In genomic region chr2:180022751-180023150, GRCm38 (mm10) we compare ENCODE assay signal across 13 mouse cellular contexts.
"Had no signal": no experiment of that assay in that cellular context is flagged by ENCODE, and none has a peak within 500 bp of the region (broad histone marks: within the 10 kb centered on the region; RNA-seq: fewer than 3 reads in every experiment).

No protein-coding gene starts in this region.

- DNase-seq: kidney, adult 9 months; kidney, postnatal 14 days; kidney, postnatal 4 days; layer of hippocampus, adult 9-11 months; layer of hippocampus, postnatal 36 days; liver, embryonic 13.5 days; lung, adult 2 months; lung, postnatal 14 days; lung, postnatal 4 days; retina, postnatal 1 day; right cerebral cortex, postnatal 25 days; thymus, adult 18-20 months; thymus, postnatal 36 days had no signal
